Mouse (Mus musculus): ENCODE results near the gene Lrrc29.

- TF ChIP-seq POLR2A (IDR thresholded peaks at IDR 0.05; ENCODE audit: control insufficient read depth, low read depth, low read length), result no peak
- no peak for TF ChIP-seq CTCF (IDR thresholded peaks at IDR 0.05; ENCODE audit: control insufficient read depth, insufficient read depth, insufficient replicate concordance, low read depth, low read length)
These were observed 33.1 kb upstream of the Lrrc29 start for GRCm38 (mm10) chr8:105359208-105359607.

Measured in testis, adult 2 months (tissue).